Mouse (Mus musculus) limb, embryonic 11.5 days (tissue): ENCODE results near the gene Bche. TPM values are rescaled to one million over a fixed set of nuclear protein-coding genes. Genes with fewer than 3 reads are reported as not detected.

Experiments
- ATAC-seq: fragments of 200-750 bp; cut with Nextera tagmentation; 2 replicates; pipeline ENCODE4 v1.8.0; 2017; ENCODE audit warnings: low read depth; ENCODE audit not compliant: insufficient number of reproducible peaks, low FRiP score, low TSS enrichment
- DNase-seq: peaks from one replicate; pipeline ENCODE4 v3.0.0-alpha.2; 2015; ENCODE audit warnings: low spot score
- H3K27ac ChIP-seq: fragments of 300-500 bp; sonication (generic); replicated peaks from 2 replicates; pipeline ENCODE4 v1.5.1; 2014; ENCODE audit warnings: low read depth, mild to moderate bottlenecking, low read length
- H3K27me3 ChIP-seq: fragments of 300-500 bp; sonication (generic); 2 replicates; pipeline ENCODE4 v1.6.1; 2014; ENCODE audit warnings: mild to moderate bottlenecking, low read length, mixed read lengths; ENCODE audit not compliant: control insufficient read depth, insufficient read depth
- H3K36me3 ChIP-seq: fragments of 300-500 bp; sonication (generic); 2 replicates; pipeline ENCODE4 v1.6.1; 2014; ENCODE audit warnings: mild to moderate bottlenecking, low read length, moderate library complexity, mixed read lengths; ENCODE audit not compliant: control insufficient read depth, insufficient read depth
- H3K4me1 ChIP-seq: fragments of 300-500 bp; sonication (generic); 2 replicates; pipeline ENCODE4 v1.6.1; 2014; ENCODE audit warnings: low read length, mixed read lengths; ENCODE audit not compliant: control insufficient read depth, insufficient read depth
- H3K4me2 ChIP-seq: fragments of 300-500 bp; sonication (generic); 2 replicates; pipeline ENCODE4 v1.6.1; 2014; ENCODE audit warnings: low read depth, mild to moderate bottlenecking, moderate library complexity; ENCODE audit not compliant: severe bottlenecking
- H3K4me3 ChIP-seq: fragments of 300-500 bp; sonication (generic); 2 replicates; pipeline ENCODE4 v1.5.1; 2014; ENCODE audit warnings: low read depth, low read length
- H3K9ac ChIP-seq: fragments of 300-500 bp; sonication (generic); 2 replicates; pipeline ENCODE4 v1.6.1; 2014; ENCODE audit warnings: mild to moderate bottlenecking, low read length
- H3K9me3 ChIP-seq: fragments of 300-500 bp; sonication (generic); 2 replicates; pipeline ENCODE4 v1.6.1; 2016; ENCODE audit warnings: low read length; ENCODE audit not compliant: control insufficient read depth
- WGBS: fragments of 180-500 bp; shearing (Covaris S2); extraction: QIAGEN DNeasy Blood & Tissue Kit; methylation state at CpG from one replicate; pipeline ENCODE4 v1.1.7; 2014; 5-methylcytosine and 5-hydroxymethylcytosine counted together
- polyA plus RNA-seq: library from polyadenylated mRNA; unstranded; fragments of >200 nt; fragmentation: Nextera tagmentation; extraction: Ambion mirVana; gene quantifications from 2 replicates; pipeline ENCODE4 v1.2.1, GENCODE M21; 2014

Bche gene
- polyA plus RNA-seq, 1 experiment from 2014 or later, result 1.9 TPM

GRCm38 (mm10) chr3:73611421-73611820 is 96.8 kb downstream of the Bche start:
- Histone ChIP-seq H3K4me1 (no peaks in the 10 kb centered on the region), H3K36me3 (no peaks in the 10 kb centered on the region), H3K27me3 (no peaks in the 10 kb centered on the region), H3K4me2 (no peak overlapping the region), H3K9me3 (no peaks in the 10 kb centered on the region), H3K27ac (no peak overlapping the region), H3K9ac (no peak overlapping the region), H3K4me3 (no peak overlapping the region)
- ATAC-seq, result no peak
- 89% methylated on average over 2 of the region's 2 CpGs for WGBS
- DNase-seq, result no peak

DNA sequence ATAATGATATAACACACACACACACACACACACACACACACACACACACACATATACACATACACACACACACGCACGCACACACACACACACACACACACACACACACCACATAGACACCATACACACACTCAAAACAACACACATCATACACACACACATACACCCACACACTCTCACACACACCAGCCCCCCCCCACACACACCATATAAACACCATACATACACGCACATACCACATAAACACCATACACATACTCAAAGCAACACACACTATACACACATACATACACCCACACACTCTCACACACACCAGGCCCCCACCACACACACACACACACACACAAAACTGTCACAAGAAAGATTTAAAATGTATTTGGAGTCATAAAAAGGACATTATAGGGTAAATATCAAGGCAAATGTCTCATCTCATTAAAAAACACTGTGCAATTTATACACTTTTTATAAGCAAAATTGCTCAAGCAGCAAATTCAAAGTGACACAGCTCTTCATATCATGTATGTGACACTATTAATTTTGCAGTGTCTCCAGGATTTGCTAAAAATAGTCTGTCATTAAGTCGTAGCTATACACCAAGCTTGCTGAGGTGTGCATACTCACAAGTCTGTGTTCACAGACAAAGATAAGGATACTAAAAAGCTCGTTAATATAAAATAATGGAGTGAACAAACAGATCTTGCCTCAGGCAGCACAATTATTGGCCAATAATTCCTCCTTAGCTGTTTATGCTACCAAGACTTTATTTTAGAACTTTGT is 116.3 kb downstream of the Bche start:
- Histone ChIP-seq H3K9ac (no peak overlapping the region), H3K27ac (no peak overlapping the region), H3K4me1 (no peaks in the 10 kb centered on the region), H3K4me2 (no peak overlapping the region), H3K27me3 (no peaks in the 10 kb centered on the region), H3K36me3 (no peaks in the 10 kb centered on the region), H3K4me3 (no peak overlapping the region), H3K9me3 (no peaks in the 10 kb centered on the region)
- WGBS, result 83% methylated on average over 5 of the region's 5 CpGs
- ATAC-seq, result peak; percentile 51; the same call in 1 of the 2 replicates
- no peak for DNase-seq
